In the genomic region with DNA sequence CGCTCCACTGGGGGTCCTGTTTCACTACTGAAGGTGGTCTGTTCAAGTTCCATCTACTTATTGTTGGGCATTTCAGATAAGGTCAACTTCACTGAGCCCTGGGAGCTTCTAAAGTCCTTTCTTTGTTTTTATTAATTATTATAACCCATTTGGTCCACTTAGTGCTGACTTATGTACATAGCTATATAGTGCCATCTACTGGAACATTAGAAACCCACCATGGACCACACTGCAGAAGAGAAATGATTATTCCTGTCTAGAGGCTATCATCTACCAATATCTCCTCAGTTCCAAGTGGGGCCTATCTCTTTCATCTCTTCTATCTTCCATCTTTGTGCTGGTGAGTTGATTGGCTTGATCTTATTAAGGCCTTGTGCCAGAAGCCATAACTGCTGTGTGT, we compare ENCODE assay signal across 16 mouse cellular contexts.
DNase-seq lines count a peak whose midpoint lies in the region; ATAC-seq and TF ChIP-seq lines count a peak whose summit lies in the region.
"Had no signal": no experiment of that assay in that cellular context is flagged by ENCODE, and none has a peak within 500 bp of the region (broad histone marks: within the 10 kb centered on the region; RNA-seq: fewer than 3 reads in every experiment).

No protein-coding gene starts in this region.

- DNase-seq in hindbrain, postnatal 0 days (ENCODE audit: low spot score) = peak; percentile 14
- no peak for DNase-seq in hindbrain, embryonic 11.5 days (ENCODE audit: low spot score)
- DNase-seq in lung, embryonic 14.5 days = peak; percentile 8
- DNase-seq in lung, adult 2 months = no peak
- DNase-seq in brain, embryonic 14.5 days (ENCODE audit: low read depth) = peak; percentile 37
- no peak for DNase-seq in stomach, postnatal 0 days (ENCODE audit: low spot score)
- DNase-seq in spleen, postnatal 14 days (ENCODE audit: low spot score in 2 of 2) = no peak
- DNase-seq: layer of hippocampus, adult 9-11 months; liver; lung, adult 18-20 months; right cerebral cortex, postnatal 4 days had no signal

- H3K9me3 ChIP-seq in hindbrain, postnatal 0 days (ENCODE audit: low read length) = no peaks in the 10 kb centered on the region
- H3K9me3 ChIP-seq in hindbrain, embryonic 11.5 days (ENCODE audit: control insufficient read depth, low read length) = no peaks in the 10 kb centered on the region
- H3K9me3 ChIP-seq in lung, embryonic 14.5 days (ENCODE audit: low read depth, low read length) = no peaks in the 10 kb centered on the region
- H3K9me3 ChIP-seq in stomach, postnatal 0 days (ENCODE audit: control insufficient read depth, low read length) = no peaks in the 10 kb centered on the region
- H3K9me3 ChIP-seq: heart, embryonic 13.5 days; hindbrain, embryonic 10.5 days had no signal

- H3K27me3 ChIP-seq in hindbrain, postnatal 0 days (ENCODE audit: insufficient read depth, low read length) = no peaks in the 10 kb centered on the region
- no peaks in the 10 kb centered on the region for H3K27me3 ChIP-seq in hindbrain, embryonic 11.5 days (ENCODE audit: control insufficient read depth, insufficient read depth, low read length)
- H3K27me3 ChIP-seq in lung, embryonic 14.5 days (ENCODE audit: insufficient read depth, low read length) = no peaks in the 10 kb centered on the region
- H3K27me3 ChIP-seq in stomach, postnatal 0 days (ENCODE audit: control insufficient read depth, insufficient read depth, low read length) = no peaks in the 10 kb centered on the region
- H3K27me3 ChIP-seq: heart, embryonic 13.5 days had no signal

- TF ChIP-seq POLR2A in lung, adult 2 months (IDR thresholded peaks at IDR 0.05; ENCODE audit: borderline replicate concordance, extremely low read depth, low read depth, low read length) = no peak
- no peak for TF ChIP-seq POLR2A in brain, embryonic 14.5 days (IDR thresholded peaks at IDR 0.05; ENCODE audit: borderline replicate concordance, extremely low read depth, insufficient read depth, insufficient read length, poor library complexity, severe bottlenecking)

- H3K9ac ChIP-seq in hindbrain, postnatal 0 days (replicated peaks; ENCODE audit: low read length) = no peak overlapping the region
- H3K9ac ChIP-seq in hindbrain, embryonic 11.5 days (ENCODE audit: low read depth, low read length) = no peak overlapping the region
- no peak overlapping the region for H3K9ac ChIP-seq in lung, embryonic 14.5 days
- H3K9ac ChIP-seq in stomach, postnatal 0 days (ENCODE audit: low read length) = no peak overlapping the region
- H3K9ac ChIP-seq: heart, embryonic 13.5 days had no signal

- no peak for ATAC-seq in hindbrain, postnatal 0 days
- no peak for ATAC-seq in hindbrain, embryonic 11.5 days (ENCODE audit: low FRiP score)
- ATAC-seq in lung, embryonic 14.5 days (ENCODE audit: insufficient read depth) = no peak
- ATAC-seq in stomach, postnatal 0 days (ENCODE audit: low FRiP score, low TSS enrichment) = no peak
- ATAC-seq: CD4-positive, CD25-positive, alpha-beta regulatory T cell, adult 4 months; intestine, embryonic 16.5 days; midbrain, embryonic 16.5 days had no signal

- no peak overlapping the region for H3K4me2 ChIP-seq in hindbrain, postnatal 0 days (ENCODE audit: low read depth, low read length)
- H3K4me2 ChIP-seq in hindbrain, embryonic 11.5 days (replicated peaks; ENCODE audit: low read depth, low read length) = no peak overlapping the region
- no peak overlapping the region for H3K4me2 ChIP-seq in lung, embryonic 14.5 days
- no peak overlapping the region for H3K4me2 ChIP-seq in stomach, postnatal 0 days (replicated peaks; ENCODE audit: low read depth)
- H3K4me2 ChIP-seq: heart, embryonic 13.5 days had no signal

- H3K4me3 ChIP-seq in hindbrain, postnatal 0 days (ENCODE audit: low read length) = no peak overlapping the region
- H3K4me3 ChIP-seq in hindbrain, embryonic 11.5 days (ENCODE audit: low read depth, low read length) = no peak overlapping the region
- H3K4me3 ChIP-seq in lung, embryonic 14.5 days (ENCODE audit: low read depth, low read length) = no peak overlapping the region
- H3K4me3 ChIP-seq in lung, adult 2 months (replicated peaks; ENCODE audit: extremely low read depth, low read depth, low read length) = no peak overlapping the region
- H3K4me3 ChIP-seq in stomach, postnatal 0 days (ENCODE audit: low read depth, low read length) = no peak overlapping the region
- H3K4me3 ChIP-seq: heart, embryonic 13.5 days; hindbrain, embryonic 10.5 days had no signal

- no peaks in the 10 kb centered on the region for H3K4me1 ChIP-seq in hindbrain, postnatal 0 days (ENCODE audit: insufficient read depth, low read length)
- H3K4me1 ChIP-seq in hindbrain, embryonic 11.5 days (replicated peaks; ENCODE audit: control insufficient read depth, insufficient read depth, low read length) = no peaks in the 10 kb centered on the region
- no peaks in the 10 kb centered on the region for H3K4me1 ChIP-seq in lung, embryonic 14.5 days (ENCODE audit: insufficient read depth)
- H3K4me1 ChIP-seq in lung, adult 2 months (ENCODE audit: control insufficient read depth, insufficient read depth, low read length) = no peaks in the 10 kb centered on the region
- no peaks in the 10 kb centered on the region for H3K4me1 ChIP-seq in stomach, postnatal 0 days (replicated peaks; ENCODE audit: control insufficient read depth, insufficient read depth)
- H3K4me1 ChIP-seq: heart, embryonic 13.5 days; hindbrain, embryonic 10.5 days had no signal

- WGBS in hindbrain, postnatal 0 days = 95% methylated on average over 1 of the region's 1 CpGs
- 95% methylated on average over 1 of the region's 1 CpGs for WGBS in hindbrain, embryonic 11.5 days
- 88% methylated on average over 1 of the region's 1 CpGs for WGBS in lung, embryonic 14.5 days
- 82% methylated on average over 1 of the region's 1 CpGs for WGBS in lung, adult 2 months
- WGBS in stomach, postnatal 0 days = 91% methylated on average over 1 of the region's 1 CpGs

- 0 out of 2 replicates have a peak, but pooled peaks have one; percentile 34 for TF ChIP-seq CTCF in hindbrain, postnatal 0 days (IDR thresholded peaks at IDR 0.05; ENCODE audit: low read depth)
- TF ChIP-seq CTCF in lung, embryonic 14.5 days (IDR thresholded peaks at IDR 0.05; ENCODE audit: low read depth) = 0 out of 2 replicates have a peak, but pooled peaks have one; percentile 8
- no peak for TF ChIP-seq CTCF in lung, adult 2 months (IDR thresholded peaks at IDR 0.05; ENCODE audit: insufficient read depth, low read length)
- no peak for TF ChIP-seq CTCF in brain, embryonic 14.5 days (IDR thresholded peaks at IDR 0.05; ENCODE audit: borderline replicate concordance, extremely low read depth, insufficient read depth, insufficient read length)
- peak; percentile 52 for TF ChIP-seq CTCF in stomach, postnatal 0 days (IDR thresholded peaks at IDR 0.05; ENCODE audit: low read depth)

- H3K27ac ChIP-seq in hindbrain, postnatal 0 days = no peak overlapping the region
- no peak overlapping the region for H3K27ac ChIP-seq in hindbrain, embryonic 11.5 days (ENCODE audit: low read depth, low read length)
- no peak overlapping the region for H3K27ac ChIP-seq in lung, embryonic 14.5 days (ENCODE audit: low read depth)
- H3K27ac ChIP-seq in stomach, postnatal 0 days (replicated peaks) = no peak overlapping the region
- H3K27ac ChIP-seq: heart, embryonic 13.5 days; hindbrain, embryonic 10.5 days had no signal

- TF ChIP-seq EP300 in stomach, postnatal 0 days (optimal IDR thresholded peaks at IDR 0.05) = no peak

- H3K36me3 ChIP-seq in hindbrain, postnatal 0 days (ENCODE audit: insufficient read depth, low read length) = no peaks in the 10 kb centered on the region
- no peaks in the 10 kb centered on the region for H3K36me3 ChIP-seq in hindbrain, embryonic 11.5 days (ENCODE audit: control insufficient read depth, insufficient read depth, low read length)
- no peaks in the 10 kb centered on the region for H3K36me3 ChIP-seq in lung, embryonic 14.5 days (ENCODE audit: insufficient read depth)
- H3K36me3 ChIP-seq in stomach, postnatal 0 days (ENCODE audit: control insufficient read depth, insufficient read depth, low read length) = no peaks in the 10 kb centered on the region
- H3K36me3 ChIP-seq: heart, embryonic 13.5 days; hindbrain, embryonic 10.5 days had no signal

Comparison
In these comparisons a context has a peak if more than half of its experiments do, and no peak if none do; other contexts are left out.
1. DNase-seq: peak in hindbrain, postnatal 0 days (single experiment), lung, embryonic 14.5 days (single experiment) and brain, embryonic 14.5 days (single experiment); none in hindbrain, embryonic 11.5 days (single experiment), lung, adult 2 months (single experiment), stomach, postnatal 0 days (single experiment) and spleen, postnatal 14 days (0 of 2).
2. CTCF ChIP-seq: peak in hindbrain, postnatal 0 days (single experiment), lung, embryonic 14.5 days (single experiment) and stomach, postnatal 0 days (single experiment); none in lung, adult 2 months (single experiment) and brain, embryonic 14.5 days (single experiment).